Mouse (Mus musculus) heart, adult 8-10 months (tissue): ENCODE measurements around the gene March4. TPM values are rescaled to one million over a fixed set of nuclear protein-coding genes. Genes with fewer than 3 reads are reported as not detected.

ENCODE experiments used
- DNase-seq: peaks from one replicate; pipeline ENCODE4 v3.0.0; 2022; ENCODE audit warnings: low spot score
- total RNA-seq, 4 experiments: library from RNA; stranded (reverse); gene quantifications; 2 replicates each; pipeline ENCODE4 v1.2.4; 2022

The March4 gene
- total RNA-seq, 4 experiments from 2014 or later: not detected

- no peak for DNase-seq
Observed at GRCm38 (mm10) chr1:72530516-72531196, 6.1 kb downstream of the March4 start.

- DNase-seq: no peak
Observed at GRCm38 (mm10) chr1:72529192-72529591, 7.5 kb downstream of the March4 start.

GRCm38 (mm10) chr1:72523601-72524000 lies 13.1 kb downstream of the March4 start:
- no peak for DNase-seq

DNA sequence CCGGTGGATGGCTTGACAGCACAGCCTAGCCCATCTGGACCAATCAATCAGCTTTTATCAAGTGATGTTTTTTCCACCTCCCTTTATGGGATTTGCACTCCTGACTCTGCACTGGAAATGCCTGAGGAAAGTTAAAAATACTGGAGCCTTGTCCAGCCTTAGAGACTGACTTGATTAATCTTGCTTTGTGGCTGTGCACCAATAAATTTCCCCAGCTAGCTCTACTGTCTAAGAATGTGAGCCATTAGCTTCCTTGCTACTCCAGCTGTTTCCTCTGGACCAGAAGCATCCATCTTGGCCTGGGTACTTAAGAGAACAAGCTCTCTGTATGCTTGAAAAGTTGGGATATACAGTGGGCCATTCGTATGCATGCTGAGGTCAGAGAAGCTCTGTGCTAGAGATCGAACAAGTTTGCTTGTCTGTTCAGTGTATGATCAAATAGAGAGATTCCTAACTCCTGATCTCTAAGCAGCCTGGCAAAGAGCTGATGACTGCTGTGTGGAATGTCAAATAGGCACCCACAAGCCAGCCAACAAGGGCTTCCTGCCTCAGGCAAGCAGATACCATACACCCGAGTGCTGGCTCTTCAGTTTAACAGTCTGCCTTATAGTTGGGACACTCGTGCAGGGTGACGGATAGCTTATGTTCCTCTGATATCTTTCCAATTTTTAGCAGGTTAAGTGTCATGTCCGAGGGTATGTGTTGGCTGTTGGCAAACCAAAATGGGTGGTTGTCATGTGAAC lies 25.8 kb downstream of the March4 start:
- no peak for DNase-seq

GRCm38 (mm10) chr1:72509551-72509950 lies 27.2 kb downstream of the March4 start:
- DNase-seq: no peak

GRCm38 (mm10) chr1:72507670-72508069 lies 29.1 kb downstream of the March4 start:
- no peak for DNase-seq

DNA sequence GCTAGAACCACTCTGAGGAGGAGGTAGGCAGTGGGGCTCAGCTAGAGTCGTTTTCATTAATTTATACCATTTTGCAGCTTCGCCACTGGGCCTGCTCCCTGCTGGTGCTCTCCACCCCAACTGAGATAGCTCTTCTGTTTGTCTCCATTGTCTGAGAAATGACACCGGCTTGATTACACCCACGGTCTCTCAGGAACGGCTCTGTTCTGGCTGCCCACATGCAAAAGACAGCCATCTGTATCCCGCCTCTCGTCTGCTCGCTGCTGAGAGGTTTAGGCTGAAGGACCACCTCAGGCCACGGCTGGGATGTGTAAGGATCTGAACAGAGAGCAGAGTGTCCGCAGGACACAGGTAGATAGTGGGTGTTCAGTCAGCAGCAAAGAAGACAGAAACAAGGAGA lies 30.5 kb downstream of the March4 start:
- DNase-seq: no peak

DNA sequence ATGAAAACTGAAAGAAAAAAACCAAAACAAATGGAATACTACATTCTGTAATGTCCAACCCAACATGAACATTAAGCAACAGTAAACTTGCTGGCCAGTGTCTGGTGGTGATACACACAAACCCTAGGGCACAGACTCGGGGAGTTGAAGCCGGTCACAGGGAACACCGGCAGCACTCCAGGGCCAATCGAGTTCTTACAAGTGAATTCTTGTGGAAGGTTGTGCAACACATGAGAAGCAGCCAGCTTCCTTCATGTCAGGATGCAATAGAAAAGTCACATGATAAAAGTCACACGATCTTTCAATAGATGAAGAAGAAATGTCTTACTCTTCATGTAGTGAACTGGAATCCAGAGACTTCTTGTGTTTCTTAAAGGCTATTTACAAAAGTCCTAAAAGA lies 39.1 kb downstream of the March4 start:
- no peak for DNase-seq

DNA sequence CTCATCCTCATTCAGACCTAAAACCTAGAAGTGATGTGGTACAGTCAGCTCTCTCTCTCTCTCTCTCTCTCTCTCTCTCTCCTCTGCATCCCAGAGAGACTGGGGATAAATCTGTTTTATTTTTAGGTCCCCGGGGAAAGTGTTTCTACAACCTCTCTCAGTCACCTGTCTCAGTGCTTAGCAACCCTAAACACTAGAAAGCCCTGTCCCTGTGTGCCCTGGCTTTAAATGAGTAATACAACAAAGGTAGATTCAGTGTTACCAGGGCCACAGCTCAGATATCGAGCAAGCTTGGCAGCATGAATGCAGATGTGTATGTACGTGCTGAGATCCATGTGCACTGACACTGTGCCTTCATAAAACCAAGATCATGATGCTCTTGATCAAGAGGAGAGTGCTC lies 43.3 kb downstream of the March4 start:
- DNase-seq: no peak

DNA sequence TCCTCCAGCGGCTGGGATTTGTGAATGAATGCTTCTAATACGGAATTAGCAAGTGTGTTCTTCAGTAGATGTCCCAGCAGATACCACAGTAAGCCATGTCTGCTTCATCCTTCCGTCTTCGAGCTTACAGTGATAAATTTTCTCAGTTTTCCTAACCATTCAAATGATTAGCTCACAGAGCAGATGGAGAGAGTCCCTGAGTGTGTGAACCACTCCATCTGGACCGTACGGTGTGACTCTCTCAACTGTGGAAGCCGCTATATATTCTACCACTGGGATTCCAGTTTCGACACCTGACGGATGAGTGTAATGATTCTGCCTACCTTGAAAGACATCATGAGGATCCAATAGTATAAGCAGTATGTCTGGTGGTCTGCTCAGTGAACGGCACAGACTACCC lies 44.1 kb downstream of the March4 start:
- no peak for DNase-seq

DNA sequence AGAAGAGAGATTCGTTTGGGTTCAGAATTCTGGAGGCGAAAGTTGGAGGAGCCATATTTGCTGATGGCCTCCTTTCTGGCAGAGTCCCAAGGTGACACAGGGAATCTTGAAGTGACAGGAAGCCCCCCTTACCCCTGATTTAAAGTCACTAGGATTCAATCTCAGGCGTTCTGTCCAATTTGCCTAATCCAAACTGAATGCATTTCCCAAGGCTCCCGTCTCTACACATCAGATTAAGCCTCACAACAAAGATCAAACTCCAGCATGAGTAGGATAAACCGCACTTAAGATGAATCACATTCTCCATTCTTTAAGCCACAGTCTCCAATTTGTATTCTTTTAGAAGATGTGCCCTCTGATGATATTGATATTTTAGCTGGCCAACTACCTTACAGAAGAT lies 45.4 kb downstream of the March4 start:
- no peak for DNase-seq

GRCm38 (mm10) chr1:72490801-72491200 lies 45.9 kb downstream of the March4 start:
- no peak for DNase-seq

DNA sequence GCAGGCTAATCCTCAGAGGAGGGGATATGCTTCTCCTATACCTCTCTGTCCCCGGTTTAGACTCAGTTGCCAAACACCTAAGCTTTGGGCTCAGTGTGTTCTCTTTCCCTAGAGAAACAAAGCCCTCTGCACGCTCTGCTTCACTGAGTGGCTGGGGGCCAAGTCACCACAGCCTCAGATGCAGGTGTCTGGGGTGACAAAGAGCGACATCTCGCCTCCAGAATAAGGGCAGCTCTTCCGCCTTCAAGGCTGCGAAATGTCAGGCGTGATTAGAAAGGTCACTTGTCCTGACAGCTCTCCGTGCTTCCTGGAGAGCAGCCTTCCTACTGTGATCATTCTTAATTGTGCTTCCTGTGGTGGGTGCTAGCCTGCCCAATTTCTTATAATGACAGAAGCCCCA lies 46.5 kb downstream of the March4 start:
- DNase-seq: no peak

DNA sequence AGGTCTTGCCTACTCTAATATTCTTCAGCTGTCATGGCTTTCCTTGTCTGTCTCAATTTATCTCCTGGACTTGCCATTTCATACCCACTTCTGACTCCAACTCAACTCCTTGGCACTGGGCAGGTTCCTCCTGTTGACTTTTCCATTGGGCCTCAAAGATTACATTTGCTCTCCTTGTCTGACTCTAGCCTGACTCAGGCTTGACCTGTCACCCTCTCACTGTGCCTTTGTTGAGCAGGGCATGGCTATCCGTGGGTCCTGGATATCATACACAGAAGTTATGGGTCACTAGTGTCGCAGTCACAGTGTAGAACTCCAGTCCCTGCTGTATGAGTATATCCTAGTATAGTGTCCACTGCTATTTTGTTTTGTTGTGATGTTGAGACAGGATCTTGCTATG lies 60.1 kb downstream of the March4 start:
- DNase-seq: no peak

- DNase-seq: no peak
Observed at GRCm38 (mm10) chr1:72469075-72469474, 67.7 kb downstream of the March4 start.

GRCm38 (mm10) chr1:72468466-72469003 lies 68.2 kb downstream of the March4 start:
- DNase-seq: no peak

GRCm38 (mm10) chr1:72464926-72465583 lies 71.7 kb downstream of the March4 start:
- DNase-seq: no peak

GRCm38 (mm10) chr1:72462516-72462915 lies 74.2 kb downstream of the March4 start:
- DNase-seq: peak; percentile 6

DNA sequence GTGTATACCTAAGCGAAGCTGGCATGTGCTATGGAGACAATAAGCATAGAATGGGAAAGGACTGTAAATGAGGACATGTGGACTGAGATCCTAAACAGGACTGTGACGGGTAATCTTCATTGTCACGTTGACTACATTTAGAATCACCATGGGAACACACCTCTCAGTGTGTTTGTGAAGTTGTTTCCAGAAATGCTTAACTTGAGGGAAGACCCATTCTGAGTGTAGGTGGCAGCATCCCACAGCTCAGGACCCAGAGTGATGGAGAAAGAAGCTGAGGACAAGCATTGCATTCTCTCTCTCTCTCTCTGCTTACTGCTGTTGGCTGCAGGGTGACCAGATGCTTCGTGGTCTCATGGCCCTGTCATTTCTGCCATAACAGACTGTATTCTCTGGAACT lies 79.1 kb downstream of the March4 start:
- no peak for DNase-seq

DNA sequence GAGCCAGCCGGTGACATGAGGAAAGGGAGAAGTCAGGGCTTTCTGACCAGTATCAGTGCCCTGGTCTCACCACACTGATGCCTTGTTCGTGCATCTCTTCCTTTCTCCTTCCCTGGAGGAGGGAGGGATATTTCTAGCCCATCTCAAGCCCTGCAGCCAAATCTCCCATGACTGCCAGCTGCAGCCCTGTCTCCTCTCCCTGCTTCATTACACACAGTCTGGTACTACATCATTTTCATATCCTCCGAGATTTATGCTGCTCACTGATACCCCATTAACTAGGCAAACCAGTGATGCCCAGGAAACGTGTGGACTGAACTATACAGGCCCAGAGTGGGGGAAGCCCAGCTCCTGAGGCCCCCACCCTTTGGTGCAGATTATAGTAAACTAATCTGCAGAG lies 80.8 kb downstream of the March4 start:
- DNase-seq: no peak

DNA sequence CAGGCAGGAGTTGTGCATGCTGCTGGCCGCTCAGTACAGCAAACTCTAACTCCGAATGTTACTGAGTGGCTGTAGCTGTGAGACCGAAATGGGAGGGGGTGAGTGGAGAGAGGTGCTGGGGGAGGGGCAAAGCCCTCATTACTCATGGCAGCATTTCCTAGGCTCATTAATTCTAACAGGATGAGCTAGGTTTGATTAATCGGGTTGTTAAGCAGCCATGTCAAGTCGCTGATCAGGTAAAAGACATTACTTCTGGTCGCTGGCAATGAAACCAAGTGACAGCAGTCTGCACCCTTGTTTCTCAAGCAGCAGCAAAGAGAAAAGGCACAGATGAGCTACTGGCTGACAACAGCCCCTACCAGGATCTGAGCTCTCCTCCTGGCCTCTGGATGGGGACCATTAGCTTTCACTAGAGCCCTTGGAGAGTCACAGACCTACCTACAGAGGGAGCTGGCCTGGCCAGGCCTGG lies 82.0 kb downstream of the March4 start:
- DNase-seq: no peak

DNA sequence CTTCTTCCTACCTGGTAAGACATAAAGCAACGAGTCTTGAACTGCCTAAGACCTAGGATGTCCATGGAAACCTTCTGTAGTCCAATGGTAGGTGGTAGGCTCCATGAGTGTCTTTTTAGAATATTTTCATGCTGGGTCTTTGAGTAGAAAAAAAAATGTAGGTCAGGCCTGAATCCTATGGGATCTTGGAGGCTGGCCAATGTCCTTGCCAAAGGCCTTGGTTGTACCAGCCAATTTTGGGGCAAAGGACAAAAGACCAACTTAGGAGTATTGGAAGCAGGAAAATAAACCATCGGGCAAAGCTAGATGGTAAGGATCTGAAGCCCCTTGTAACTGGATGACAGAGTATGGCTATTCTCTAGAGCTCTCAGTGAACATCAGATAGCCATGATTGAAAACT lies 83.9 kb downstream of the March4 start:
- no peak for DNase-seq

DNA sequence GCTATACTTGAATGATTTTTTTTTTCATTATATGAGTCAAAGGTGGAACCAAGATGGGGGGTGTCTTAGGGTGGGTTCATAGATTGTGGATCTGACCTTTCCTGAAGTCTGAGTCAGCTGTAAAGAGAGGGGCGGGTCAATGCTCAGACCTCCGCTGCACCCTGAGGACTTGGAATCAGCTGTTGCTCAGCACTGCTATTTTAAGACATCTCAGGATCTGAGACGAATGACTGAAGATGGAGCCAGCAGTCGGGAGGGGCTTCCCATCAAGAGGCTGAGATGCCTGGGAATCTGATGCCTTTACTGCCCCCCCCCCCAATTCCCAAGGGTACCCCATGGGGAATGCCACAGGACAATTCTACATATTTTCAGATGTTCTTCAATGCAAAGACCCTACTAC lies 85.9 kb downstream of the March4 start:
- no peak for DNase-seq
